Mouse (Mus musculus) MEL (cell line): ENCODE results near the gene Pja2. TPM values are rescaled to one million over a fixed set of nuclear protein-coding genes. Genes with fewer than 3 reads are reported as not detected.

ENCODE experiments used
- DNase-seq: peaks from one replicate; pipeline ENCODE4 v3.0.0; 2011; ENCODE audit warnings: low read depth, low spot score
- H3K27ac ChIP-seq: 2 replicates; pipeline ENCODE4 v1.5.1; 2012; ENCODE audit warnings: low read depth, mild to moderate bottlenecking, control low read depth, low read length, moderate library complexity; ENCODE audit not compliant: control insufficient read depth
- H3K27me3 ChIP-seq, 2 experiments: fragments of 150-350 bp in 1 of 2; sonication (generic) in 1 of 2; 2 replicates each; pipeline ENCODE4 v1.6.1; 2012; ENCODE audit warnings: low read length in 2 of 2, mild to moderate bottlenecking in 2 of 2, improper control_type of control experiment in 1 of 2, moderate library complexity in 1 of 2; ENCODE audit not compliant: insufficient read depth in 2 of 2, control insufficient read depth in 1 of 2
- H3K36me3 ChIP-seq, 2 experiments: 2 replicates each; pipeline ENCODE4 v1.6.1; 2012 to 2014; ENCODE audit warnings: low read length in 2 of 2, improper control_type of control experiment in 1 of 2, inconsistent platforms in 1 of 2, mild to moderate bottlenecking in 1 of 2; ENCODE audit not compliant: insufficient read depth in 2 of 2, control insufficient read depth in 1 of 2
- H3K4me1 ChIP-seq, 2 experiments: fragments of 150-350 bp in 1 of 2; sonication (generic) in 1 of 2; 2 replicates each; pipeline ENCODE4 v1.6.1; 2012; ENCODE audit warnings: low read length in 2 of 2, improper control_type of control experiment in 1 of 2, mild to moderate bottlenecking in 1 of 2; ENCODE audit not compliant: insufficient read depth in 2 of 2, control insufficient read depth in 1 of 2
- H3K4me3 ChIP-seq, 2 experiments: fragments of 150-350 bp in 1 of 2; sonication (generic) in 1 of 2; 2 replicates each; pipeline ENCODE4 v1.5.1; 2012; ENCODE audit warnings: low read depth in 2 of 2, low read length in 2 of 2, mild to moderate bottlenecking in 2 of 2, moderate library complexity in 2 of 2, control low read depth in 1 of 2, improper control_type of control experiment in 1 of 2; ENCODE audit not compliant: control insufficient read depth in 1 of 2, insufficient read depth in 1 of 2
- H3K79me2 ChIP-seq: 2 replicates; pipeline ENCODE4 v1.6.1; 2012; ENCODE audit warnings: mild to moderate bottlenecking, low read length, moderate library complexity; ENCODE audit not compliant: control insufficient read depth, poor library complexity, insufficient read depth
- H3K9ac ChIP-seq: 2 replicates; pipeline ENCODE4 v1.6.1; 2012; ENCODE audit warnings: low read depth, mild to moderate bottlenecking, control low read depth, low read length, moderate library complexity; ENCODE audit not compliant: control insufficient read depth, poor library complexity, severe bottlenecking
- H3K9me3 ChIP-seq: fragments of 150-350 bp; sonication (generic); replicated peaks from 2 replicates; pipeline ENCODE4 v1.6.1; 2012; ENCODE audit warnings: mild to moderate bottlenecking, low read length, improper control_type of control experiment, moderate library complexity; ENCODE audit not compliant: insufficient read depth
- BHLHE40 ChIP-seq: IDR thresholded peaks from 2 replicates; pipeline ENCODE4 v1.6.1; 2012; ENCODE audit warnings: low read depth, mild to moderate bottlenecking, inconsistent platforms, low read length, improper control_type of control experiment, borderline replicate concordance
- CHD1 ChIP-seq: IDR thresholded peaks from 2 replicates; pipeline ENCODE4 v1.6.1; 2012; ENCODE audit warnings: low read depth, mild to moderate bottlenecking, inconsistent platforms, low read length, improper control_type of control experiment
- CHD2 ChIP-seq: IDR thresholded peaks from 2 replicates; pipeline ENCODE4 v1.6.1; 2011; ENCODE audit warnings: low read length, improper control_type of control experiment
- E2F4 ChIP-seq: IDR thresholded peaks from 2 replicates; pipeline ENCODE4 v1.6.1; 2011; ENCODE audit warnings: low read depth, low read length, improper control_type of control experiment, borderline replicate concordance
- ELF1 ChIP-seq: IDR thresholded peaks from 2 replicates; pipeline ENCODE4 v1.6.1; 2014; ENCODE audit warnings: low read depth, mild to moderate bottlenecking, inconsistent platforms, low read length, improper control_type of control experiment, moderate library complexity
- GATA1 ChIP-seq: IDR thresholded peaks from 2 replicates; pipeline ENCODE4 v1.6.1; 2011; ENCODE audit warnings: low read depth, low read length, improper control_type of control experiment
- KAT2A ChIP-seq: conservative IDR thresholded peaks from 2 replicates; pipeline ENCODE4 v1.6.1; 2012; ENCODE audit warnings: low read depth, low read length, improper control_type of control experiment, inconsistent platforms
- MAFK ChIP-seq: IDR thresholded peaks from 2 replicates; pipeline ENCODE4 v1.6.1; 2011; ENCODE audit warnings: low read depth, mild to moderate bottlenecking, low read length, improper control_type of control experiment, borderline replicate concordance
- MAZ ChIP-seq: IDR thresholded peaks from 2 replicates; pipeline ENCODE4 v1.6.1; 2012; ENCODE audit warnings: low read depth, mild to moderate bottlenecking, inconsistent platforms, low read length, improper control_type of control experiment
- MXI1 ChIP-seq: IDR thresholded peaks from 2 replicates; pipeline ENCODE4 v1.6.1; 2011; ENCODE audit warnings: mild to moderate bottlenecking, low read depth, low read length, improper control_type of control experiment
- MYC ChIP-seq: IDR thresholded peaks from 2 replicates; pipeline ENCODE4 v1.6.1; 2011; ENCODE audit warnings: low read depth, mild to moderate bottlenecking, low read length, improper control_type of control experiment, moderate library complexity
- NELFE ChIP-seq: IDR thresholded peaks from 2 replicates; pipeline ENCODE4 v1.6.1; 2011; ENCODE audit warnings: low read depth, low read length, improper control_type of control experiment
- NRF1 ChIP-seq: IDR thresholded peaks from 2 replicates; pipeline ENCODE4 v1.6.1; 2014; ENCODE audit warnings: low read depth, mild to moderate bottlenecking, inconsistent platforms, low read length, improper control_type of control experiment, moderate library complexity; ENCODE audit not compliant: poor library complexity, insufficient read depth, severe bottlenecking
- POLR2AphosphoS5 ChIP-seq: IDR thresholded peaks from 2 replicates; pipeline ENCODE4 v1.6.1; 2012; ENCODE audit warnings: low read depth, borderline replicate concordance, mild to moderate bottlenecking, inconsistent platforms, low read length, moderate library complexity, mixed read lengths
- RAD21 ChIP-seq: IDR thresholded peaks from 2 replicates; pipeline ENCODE4 v1.6.1; 2011; ENCODE audit warnings: mild to moderate bottlenecking, low read depth, low read length, improper control_type of control experiment
- RCOR1 ChIP-seq: IDR thresholded peaks from 2 replicates; pipeline ENCODE4 v1.6.1; 2012; ENCODE audit warnings: low read depth, mild to moderate bottlenecking, inconsistent platforms, low read length, improper control_type of control experiment
- TAL1 ChIP-seq: IDR thresholded peaks from 2 replicates; pipeline ENCODE4 v1.6.1; 2012; ENCODE audit warnings: mild to moderate bottlenecking, inconsistent platforms, low read length, moderate library complexity, mixed read lengths
- TBP ChIP-seq: IDR thresholded peaks from 2 replicates; pipeline ENCODE4 v1.8.0; 2011; ENCODE audit warnings: low read depth, low read length, improper control_type of control experiment
- UBTF ChIP-seq: IDR thresholded peaks from 2 replicates; pipeline ENCODE4 v1.6.1; 2012; ENCODE audit warnings: low read depth, mild to moderate bottlenecking, inconsistent platforms, low read length, improper control_type of control experiment, moderate library complexity, borderline replicate concordance; ENCODE audit not compliant: insufficient read depth
- USF1 ChIP-seq: IDR thresholded peaks from 2 replicates; pipeline ENCODE4 v1.6.1; 2014; ENCODE audit warnings: low read depth, mild to moderate bottlenecking, inconsistent platforms, low read length, improper control_type of control experiment, moderate library complexity
- USF2 ChIP-seq, 2 experiments: IDR thresholded peaks; 2 replicates each; pipeline ENCODE4 v1.6.1; 2011 to 2012; ENCODE audit warnings: improper control_type of control experiment in 2 of 2, low read length in 2 of 2, borderline replicate concordance in 1 of 2, inconsistent platforms in 1 of 2, low read depth in 1 of 2, mild to moderate bottlenecking in 1 of 2; ENCODE audit not compliant: insufficient read depth in 1 of 2
- ZC3H11A ChIP-seq: IDR thresholded peaks from 2 replicates; pipeline ENCODE4 v1.6.1; 2012; ENCODE audit warnings: low read depth, mild to moderate bottlenecking, inconsistent platforms, low read length, improper control_type of control experiment
- ZMIZ1 ChIP-seq: IDR thresholded peaks from 2 replicates; pipeline ENCODE4 v1.6.1; 2012; ENCODE audit warnings: low read depth, mild to moderate bottlenecking, inconsistent platforms, low read length, improper control_type of control experiment, moderate library complexity
- ZNF384 ChIP-seq: IDR thresholded peaks from 2 replicates; pipeline ENCODE4 v1.6.1; 2012; ENCODE audit warnings: low read depth, mild to moderate bottlenecking, inconsistent platforms, low read length, improper control_type of control experiment
- polyA plus RNA-seq, 2 experiments: library from polyadenylated mRNA; stranded (reverse) in 1 of 2; unstranded in 1 of 2; fragments of >175 nt in 1 of 2; fragments of >200 nt in 1 of 2; gene quantifications; 2 replicates each; pipeline versions ENCODE4 v1.2.1 to v1.2.4; 2012; ENCODE audit warnings: low replicate concordance in 2 of 2, low read depth in 1 of 2; ENCODE audit not compliant: insufficient read length in 2 of 2, insufficient read depth in 1 of 2, missing spikeins in 1 of 2
- total RNA-seq: library from RNA; depleted of rRNA; stranded (reverse); fragments of 300-350 nt; gene quantifications from 2 replicates; pipeline ENCODE4 v1.2.3, GENCODE M21; 2012

The Pja2 gene
- total and polyA plus RNA-seq, 3 experiments = 8.1 to 17.3 TPM; not detected in 1

GRCm38 (mm10) chr17:64277649-64278212 is 54.0 kb downstream of the Pja2 start:
- H3K27ac ChIP-seq = no peak overlapping the region
- H3K9me3 ChIP-seq = no peaks in the 10 kb centered on the region
- TF ChIP-seq ZNF384 = no peak
- TF ChIP-seq MXI1 = no peak
- no peak for TF ChIP-seq GATA1
- no peak for TF ChIP-seq MAFK
- no peak for TF ChIP-seq TBP
- no peak for TF ChIP-seq POLR2AphosphoS5
- H3K79me2 ChIP-seq = no peaks in the 10 kb centered on the region
- H3K9ac ChIP-seq = no peak overlapping the region
- peaks cover 0 to 3% of the 10 kb centered on the region in 2 experiments; a peak in 1 of 4 replicates for H3K36me3 ChIP-seq
- H3K4me1 ChIP-seq = peaks cover 3 to 10% of the 10 kb centered on the region in 2 experiments; a peak in 3 of 4 replicates
- no peaks in the 10 kb centered on the region for H3K27me3 ChIP-seq
- DNase-seq = no peak
- H3K4me3 ChIP-seq = no peak overlapping the region

- no peak overlapping the region for H3K27ac ChIP-seq
- no peak for DNase-seq
- peaks cover 3 to 10% of the 10 kb centered on the region in 2 experiments; a peak in 3 of 4 replicates for H3K4me1 ChIP-seq
- H3K27me3 ChIP-seq = no peaks in the 10 kb centered on the region
- H3K36me3 ChIP-seq = peaks cover 0 to 3% of the 10 kb centered on the region in 2 experiments; a peak in 1 of 4 replicates
- TF ChIP-seq CHD1 (no peak), NELFE (no peak), ZC3H11A (no peak), MYC (no peak), MAZ (no peak), GATA1 (no peak), RCOR1 (no peak), UBTF (no peak), RAD21 (no peak), BHLHE40 (no peak)
- no peak overlapping the region for H3K9ac ChIP-seq
- no peaks in the 10 kb centered on the region for H3K79me2 ChIP-seq
- no peaks in the 10 kb centered on the region for H3K9me3 ChIP-seq
- H3K4me3 ChIP-seq = no peak overlapping the region
Observed at GRCm38 (mm10) chr17:64276666-64277065, 55.0 kb downstream of the Pja2 start.

- Histone ChIP-seq H3K27me3 (no peaks in the 10 kb centered on the region), H3K4me3 (no peak overlapping the region), H3K9ac (no peak overlapping the region), H3K36me3 (peaks cover 0 to 3% of the 10 kb centered on the region in 2 experiments; a peak in 1 of 4 replicates), H3K4me1 (peaks cover 3 to 10% of the 10 kb centered on the region in 2 experiments; a peak in 3 of 4 replicates), H3K79me2 (no peaks in the 10 kb centered on the region), H3K9me3 (no peaks in the 10 kb centered on the region), H3K27ac (no peak overlapping the region)
- no peak for DNase-seq
- TF ChIP-seq GATA1 (no peak), CHD2 (no peak), USF1 (no peak), TBP (no peak), NELFE (no peak), E2F4 (no peak), TAL1 (no peak), ELF1 (no peak), MAZ (no peak), KAT2A (no peak), USF2 (IDR thresholded peaks at IDR 0.05; ENCODE audit: borderline replicate concordance in 1 of 2, insufficient read depth in 1 of 2, low read depth in 1 of 2, low read length in 2 of 2) (no peak), ZMIZ1 (no peak), NRF1 (no peak), MAFK (no peak), ZC3H11A (no peak)
Observed at GRCm38 (mm10) chr17:64275188-64275587, 56.5 kb downstream of the Pja2 start.
